Mouse (Mus musculus): Measurements from ENCODE around the gene Echdc3.

Echdc3 gene

GRCm38 (mm10) chr2:6226361-6227058 is 13.7 kb upstream of the Echdc3 start:
- no peak for DNase-seq (ENCODE audit: low spot score)

GRCm38 (mm10) chr2:6220141-6220805 is 7.4 kb upstream of the Echdc3 start:
- no peak for DNase-seq (ENCODE audit: low spot score)

GRCm38 (mm10) chr2:6212327-6212723 is 508 bp downstream of the Echdc3 start:
- DNase-seq (ENCODE audit: low spot score): peak; percentile 16

GRCm38 (mm10) chr2:6210840-6211239 is 2.0 kb downstream of the Echdc3 start:
- no peak for DNase-seq (ENCODE audit: low spot score)

GRCm38 (mm10) chr2:6209746-6210145 is 3.1 kb downstream of the Echdc3 start:
- DNase-seq (ENCODE audit: low spot score): no peak

- no peak for DNase-seq (ENCODE audit: low spot score)
Measured at GRCm38 (mm10) chr2:6209116-6209515, 3.7 kb downstream of the Echdc3 start.

- DNase-seq (ENCODE audit: low spot score): no peak
Measured at GRCm38 (mm10) chr2:6207736-6208135, 5.1 kb downstream of the Echdc3 start.

GRCm38 (mm10) chr2:6196363-6196973 is 16.4 kb downstream of the Echdc3 start:
- peak; percentile 45 for DNase-seq (ENCODE audit: low spot score)

- no peak for DNase-seq (ENCODE audit: low spot score)
Measured at GRCm38 (mm10) chr2:6195468-6196239, 17.2 kb downstream of the Echdc3 start.

GRCm38 (mm10) chr2:6194497-6194896 is 18.3 kb downstream of the Echdc3 start:
- no peak for DNase-seq (ENCODE audit: low spot score)

GRCm38 (mm10) chr2:6193591-6193973 is 19.3 kb downstream of the Echdc3 start:
- DNase-seq (ENCODE audit: low spot score): peak; percentile 62

- DNase-seq (ENCODE audit: low spot score): peak; percentile 50
Measured at GRCm38 (mm10) chr2:6192820-6193590, 19.8 kb downstream of the Echdc3 start.

GRCm38 (mm10) chr2:6190036-6190435 is 22.8 kb downstream of the Echdc3 start:
- no peak for DNase-seq (ENCODE audit: low spot score)

GRCm38 (mm10) chr2:6189675-6189998 is 23.2 kb downstream of the Echdc3 start:
- no peak for DNase-seq (ENCODE audit: low spot score)

GRCm38 (mm10) chr2:6188891-6189674 is 23.8 kb downstream of the Echdc3 start:
- DNase-seq (ENCODE audit: low spot score): no peak

GRCm38 (mm10) chr2:6187418-6187817 is 25.4 kb downstream of the Echdc3 start:
- DNase-seq (ENCODE audit: low spot score): no peak

- no peak for DNase-seq (ENCODE audit: low spot score)
Measured at GRCm38 (mm10) chr2:6186913-6187312, 25.9 kb downstream of the Echdc3 start.

GRCm38 (mm10) chr2:6179749-6180117 is 33.1 kb downstream of the Echdc3 start:
- DNase-seq (ENCODE audit: low spot score): no peak

- no peak for DNase-seq (ENCODE audit: low spot score)
Measured at GRCm38 (mm10) chr2:6178901-6179748, 33.7 kb downstream of the Echdc3 start.

- DNase-seq (ENCODE audit: low spot score): no peak
Measured at GRCm38 (mm10) chr2:6173013-6173412, 39.8 kb downstream of the Echdc3 start.

Measured in ovary, adult 18-20 months (tissue).